Mouse (Mus musculus) spleen, adult 2 months (tissue): ENCODE results near the gene Irx5.

Experiments
- CTCF ChIP-seq: fragments of 200-500 bp; IDR thresholded peaks from 2 replicates; pipeline ENCODE4 v1.5.1; 2011; ENCODE audit warnings: mild to moderate bottlenecking, inconsistent platforms; ENCODE audit not compliant: insufficient read depth, insufficient read length, insufficient replicate concordance; ENCODE audit errors: extremely low read depth
- POLR2A ChIP-seq: fragments of 200-500 bp; IDR thresholded peaks from 2 replicates; pipeline ENCODE4 v1.6.1; 2011; ENCODE audit warnings: low read depth, low read length, inconsistent platforms

DNA sequence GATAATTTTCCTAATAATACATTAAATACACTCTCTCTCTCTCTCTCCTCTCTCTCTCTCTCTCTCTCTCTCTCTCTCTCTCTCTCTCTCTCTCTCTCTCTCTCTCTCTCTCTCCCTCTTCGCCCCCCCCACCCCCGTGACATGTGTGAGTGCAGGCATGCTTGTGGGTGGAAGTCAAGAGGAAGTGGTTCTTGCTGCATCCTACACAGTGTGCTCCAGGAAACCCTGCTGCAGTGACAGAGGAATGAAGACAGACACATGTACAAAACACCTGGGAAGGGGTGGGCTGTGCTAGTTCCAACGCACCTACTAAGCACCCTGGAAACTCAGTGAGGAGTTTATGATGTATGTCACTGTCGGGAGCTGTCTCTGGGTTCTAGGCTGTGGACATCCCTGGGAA, 28.2 kb upstream of the Irx5 start:
- TF ChIP-seq CTCF = no peak
- no peak for TF ChIP-seq POLR2A
